Mouse (Mus musculus) layer of hippocampus, postnatal 36 days (tissue): Measurements from ENCODE around the gene Rgs1. TPM values are rescaled to one million over a fixed set of nuclear protein-coding genes. Genes with fewer than 3 reads are reported as not detected.
A peak's percentile ranks its signal among the peaks of the same experiment; 100 is the strongest.

ENCODE experiments used
- DNase-seq, 2 experiments: peaks; one replicate each; pipeline ENCODE4 v3.0.0; 2022
- total RNA-seq, 2 experiments: library from RNA; stranded (reverse); gene quantifications; 2 replicates each; pipeline ENCODE4 v1.2.3; 2021

The Rgs1 gene
- total RNA-seq, 2 experiments from 2014 or later, result 0.46 TPM; not detected in 1

GRCm38 (mm10) chr1:144197684-144198083 is 51.4 kb downstream of the Rgs1 start:
- peak in 1 of 2 experiments; percentile 23 for DNase-seq

Other genes starting within 250 kb of the Rgs1 start
- 10 to 100 TPM; 35.6 to 38.7 TPM for gene Rgs2, start 245.1 kb downstream of the Rgs1 start, total RNA-seq
- 1 to 10 TPM in 1 of 2 experiments, under 1 TPM in 1; 0.90 to 1.2 TPM for gene Rgs13, start 71.9 kb downstream of the Rgs1 start, total RNA-seq